Mouse (Mus musculus) B cell, adult 62 days (primary cell): Measurements from ENCODE around the gene Prr15l. TPM values are rescaled to one million over a fixed set of nuclear protein-coding genes. Genes with fewer than 3 reads are reported as not detected.

Experiments
- total RNA-seq: library from RNA; stranded (reverse); gene quantifications from 4 replicates; pipeline ENCODE4 v1.2.4, GENCODE M21; 2023

Gene Prr15l
- total RNA-seq, result not detected in 4 replicates

DNA sequence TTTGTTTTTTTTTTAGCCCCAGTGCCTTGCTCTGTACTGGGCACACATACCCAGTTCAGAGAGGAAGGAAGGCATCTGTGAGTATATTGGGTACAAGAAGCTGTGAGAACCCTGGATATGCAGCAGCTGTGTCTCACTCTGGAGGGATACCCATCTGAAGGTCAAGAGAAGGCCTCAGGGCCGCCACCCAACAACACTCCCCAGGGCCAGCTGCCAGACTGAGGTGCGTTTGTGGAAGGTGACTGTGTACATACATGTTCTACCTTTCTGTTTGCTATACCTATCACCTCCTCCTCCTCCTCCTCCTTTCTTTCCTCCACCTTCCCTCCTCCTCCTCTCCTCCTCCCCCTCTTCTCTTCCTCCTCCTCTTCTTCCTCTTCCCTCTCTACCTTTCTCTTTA, at the start of gene Prr15l:
Gene Prr15l (plus strand): TSS at position 17 of the 400 bp plus-strand sequence.

GRCm38 (mm10) chr11:96916044-96916884, 11.6 kb upstream of the Prr15l start, which contains the start of gene Cdk5rap3:
Gene Cdk5rap3, minus strand, starts transcription at chr11:96916496.

DNA sequence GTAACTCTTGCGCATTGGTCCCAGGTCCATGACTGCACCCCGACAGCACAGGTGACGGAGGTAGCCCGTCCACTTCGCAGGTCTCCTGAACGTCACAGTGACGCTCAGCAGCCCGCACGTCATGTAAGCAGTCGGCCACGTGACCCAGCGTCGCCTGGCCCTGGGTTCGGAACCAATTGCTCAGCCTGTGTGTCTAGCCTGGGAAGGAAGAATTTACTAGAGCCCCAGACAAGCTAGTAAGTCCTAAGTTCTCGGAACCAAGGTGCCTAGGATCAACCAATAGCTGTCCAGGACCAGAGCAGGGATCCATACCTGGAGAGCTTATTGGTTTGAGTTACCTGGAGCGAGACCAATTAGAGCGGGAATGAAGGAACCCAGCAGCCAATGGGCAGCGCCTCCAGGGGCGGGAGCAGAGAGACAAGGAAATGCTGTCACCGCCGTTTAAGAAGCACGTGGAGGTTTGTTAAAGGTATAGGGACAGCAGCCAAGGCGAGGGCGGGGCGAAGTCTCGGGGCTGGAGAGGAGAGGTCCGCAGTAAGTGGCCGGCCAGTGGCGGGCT, 15.9 kb downstream of the Prr15l start, which contains the start of gene Pnpo:
Gene Pnpo (minus strand): TSS at position 241 of the 559 bp plus-strand sequence.

DNA sequence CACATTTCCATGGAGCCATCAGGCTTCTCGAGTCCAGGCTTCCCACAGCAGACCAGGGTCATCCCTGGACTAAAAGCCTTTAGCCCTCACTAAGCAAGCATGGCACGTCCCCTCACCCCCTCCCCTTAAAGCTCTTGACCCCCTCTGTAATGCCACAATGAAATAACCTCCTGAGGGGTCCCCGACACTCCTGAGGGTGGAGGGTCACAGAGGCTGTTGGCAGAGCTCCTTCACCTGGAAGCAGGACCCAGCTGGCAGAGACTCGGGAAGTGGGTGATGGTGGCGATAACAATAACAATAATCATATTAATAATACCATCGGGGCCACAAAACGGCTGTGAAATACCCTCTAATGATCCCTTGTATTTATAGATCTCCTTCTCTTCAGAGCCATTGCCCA, 55.0 kb downstream of the Prr15l start, which contains the start of gene Sp2:
Gene Sp2 (minus strand): TSS at position 101 of the 400 bp plus-strand sequence.

Other genes starting within 250 kb of the Prr15l start
- 55.0 to 62.3 TPM (median 59.7 TPM) in 4 replicates for gene Snx11, start 150.5 kb upstream of the Prr15l start, total RNA-seq
- gene Cbx1, start 139.0 kb upstream of the Prr15l start, total RNA-seq, result 53.6 to 64.3 TPM (median 60.8 TPM) in 4 replicates
- gene Nfe2l1, start 98.1 kb upstream of the Prr15l start, total RNA-seq, result 65.0 to 89.1 TPM (median 82.8 TPM) in 4 replicates
- gene Copz2, start 78.2 kb upstream of the Prr15l start, total RNA-seq, result not detected in 4 replicates
- gene Cdk5rap3, start 11.6 kb upstream of the Prr15l start, total RNA-seq, result 42.7 to 58.5 TPM (median 49.9 TPM) in 4 replicates
- 23.0 to 26.0 TPM (median 26.0 TPM) in 4 replicates for gene Pnpo, start 15.9 kb downstream of the Prr15l start, total RNA-seq
- 53.9 to 62.0 TPM (median 54.7 TPM) in 4 replicates for gene Sp2, start 54.9 kb downstream of the Prr15l start, total RNA-seq
- gene Sp6, start 85.3 kb downstream of the Prr15l start, total RNA-seq, result 0.19 TPM in 1 of 4 replicates, not detected in the others
- 7.4 to 9.4 TPM (median 8.3 TPM) in 4 replicates for gene Scrn2, start 101.8 kb downstream of the Prr15l start, total RNA-seq
- not detected in 4 replicates for gene Lrrc46, start 113.3 kb downstream of the Prr15l start, total RNA-seq
- gene Mrpl10, start 113.5 kb downstream of the Prr15l start, total RNA-seq, result 38.6 to 47.2 TPM (median 42.0 TPM) in 4 replicates
- 35.6 to 40.5 TPM (median 37.0 TPM) in 4 replicates for gene Osbpl7, start 122.5 kb downstream of the Prr15l start, total RNA-seq
- 2.2 to 3.2 TPM (median 2.8 TPM) in 4 replicates for gene Tbx21, start 187.2 kb downstream of the Prr15l start, total RNA-seq
- 0.43 to 1.5 TPM (median 0.78 TPM) in 4 replicates for gene Tbkbp1, start 223.4 kb downstream of the Prr15l start, total RNA-seq